Mouse (Mus musculus) lung, postnatal 0 days (tissue): ENCODE data around the gene Plppr3. TPM values are rescaled to one million over a fixed set of nuclear protein-coding genes. Genes with fewer than 3 reads are reported as not detected.

Experiments used
- ATAC-seq: fragments of 200-750 bp; cut with Nextera tagmentation; 2 replicates; pipeline ENCODE4 v1.8.0; 2017; ENCODE audit warnings: moderate library complexity
- DNase-seq: peaks from one replicate; pipeline ENCODE4 v3.0.0-alpha.2; 2016; ENCODE audit warnings: low spot score
- H3K27ac ChIP-seq: fragments of 300-500 bp; sonication (generic); 2 replicates; pipeline ENCODE4 v1.5.1; 2014; ENCODE audit warnings: antibody characterized with exemption, mild to moderate bottlenecking, low read length, mixed read lengths
- H3K27me3 ChIP-seq: fragments of 300-500 bp; sonication (generic); replicated peaks from 2 replicates; pipeline ENCODE4 v1.6.1; 2014; ENCODE audit warnings: low read length, mixed read lengths; ENCODE audit not compliant: insufficient read depth
- H3K36me3 ChIP-seq: fragments of 300-500 bp; sonication (generic); 2 replicates; pipeline ENCODE4 v1.6.1; 2014; ENCODE audit warnings: low read length, mixed read lengths; ENCODE audit not compliant: insufficient read depth
- H3K4me1 ChIP-seq: fragments of 300-500 bp; sonication (generic); 2 replicates; pipeline ENCODE4 v1.6.1; 2014; ENCODE audit warnings: antibody characterized with exemption, low read depth, low read length, mixed read lengths; ENCODE audit not compliant: insufficient read depth
- H3K4me2 ChIP-seq: fragments of 300-500 bp; sonication (generic); replicated peaks from 2 replicates; pipeline ENCODE4 v1.6.1; 2014; ENCODE audit warnings: low read depth, mild to moderate bottlenecking, low read length, moderate library complexity, mixed read lengths
- H3K4me3 ChIP-seq: fragments of 300-500 bp; sonication (generic); 2 replicates; pipeline ENCODE4 v1.5.1; 2014; ENCODE audit warnings: low read depth, low read length
- H3K9ac ChIP-seq: fragments of 300-500 bp; sonication (generic); replicated peaks from 2 replicates; pipeline ENCODE4 v1.6.1; 2014; ENCODE audit warnings: low read depth, mild to moderate bottlenecking
- H3K9me3 ChIP-seq: fragments of 300-500 bp; sonication (generic); 2 replicates; pipeline ENCODE4 v1.6.1; 2016; ENCODE audit warnings: low read length, mixed read lengths
- CTCF ChIP-seq: IDR thresholded peaks from 2 replicates; pipeline ENCODE4 v1.5.1; 2016; ENCODE audit warnings: antibody characterized with exemption, mild to moderate bottlenecking
- EP300 ChIP-seq: IDR thresholded peaks from 2 replicates; pipeline ENCODE4 v1.6.1; 2016; ENCODE audit warnings: antibody characterized with exemption, mild to moderate bottlenecking, control low read depth
- WGBS: fragments of 180-500 bp; shearing (Covaris S2); extraction: QIAGEN DNeasy Blood & Tissue Kit; methylation state at CpG from one replicate; pipeline ENCODE4 v1.1.7; 2014; 5-methylcytosine and 5-hydroxymethylcytosine counted together
- polyA plus RNA-seq: library from polyadenylated mRNA; unstranded; fragments of >200 nt; fragmentation: Nextera tagmentation; extraction: Ambion mirVana; gene quantifications from 2 replicates; pipeline ENCODE4 v1.2.1, GENCODE M21; 2015

Plppr3 gene
- polyA plus RNA-seq, 1 experiment from 2014 or later: 3.9 TPM

- H3K36me3 ChIP-seq: peaks cover 22% of the 10 kb centered on the region
- no peak overlapping the region for H3K4me2 ChIP-seq
- WGBS: 91% methylated on average over 10 of the region's 10 CpGs
- TF ChIP-seq EP300: no peak
- no peak for TF ChIP-seq CTCF
- H3K9me3 ChIP-seq: no peaks in the 10 kb centered on the region
- H3K27ac ChIP-seq: no peak overlapping the region
- DNase-seq (no peak), ATAC-seq (no peak)
- no peak overlapping the region for H3K9ac ChIP-seq
- 0 out of 2 replicates have a peak, but pooled peaks cover 3% of the 10 kb centered on the region for H3K4me1 ChIP-seq
- no peaks in the 10 kb centered on the region for H3K27me3 ChIP-seq
- H3K4me3 ChIP-seq: no peak overlapping the region
Measured at GRCm38 (mm10) chr10:79907415-79907814, 33.0 kb upstream of the Plppr3 start.

- ATAC-seq (no peak), DNase-seq (no peak)
- Histone ChIP-seq H3K4me3 (no peak overlapping the region), H3K4me1 (0 out of 2 replicates have a peak, but pooled peaks cover 3% of the 10 kb centered on the region), H3K9me3 (no peaks in the 10 kb centered on the region), H3K4me2 (no peak overlapping the region), H3K36me3 (peaks cover 21% of the 10 kb centered on the region), H3K9ac (no peak overlapping the region), H3K27ac (no peak overlapping the region), H3K27me3 (no peaks in the 10 kb centered on the region)
- WGBS: 93% methylated on average over 9 of the region's 9 CpGs
- no peak for TF ChIP-seq CTCF
- no peak for TF ChIP-seq EP300
Measured at GRCm38 (mm10) chr10:79906712-79907111, 32.3 kb upstream of the Plppr3 start.

DNA sequence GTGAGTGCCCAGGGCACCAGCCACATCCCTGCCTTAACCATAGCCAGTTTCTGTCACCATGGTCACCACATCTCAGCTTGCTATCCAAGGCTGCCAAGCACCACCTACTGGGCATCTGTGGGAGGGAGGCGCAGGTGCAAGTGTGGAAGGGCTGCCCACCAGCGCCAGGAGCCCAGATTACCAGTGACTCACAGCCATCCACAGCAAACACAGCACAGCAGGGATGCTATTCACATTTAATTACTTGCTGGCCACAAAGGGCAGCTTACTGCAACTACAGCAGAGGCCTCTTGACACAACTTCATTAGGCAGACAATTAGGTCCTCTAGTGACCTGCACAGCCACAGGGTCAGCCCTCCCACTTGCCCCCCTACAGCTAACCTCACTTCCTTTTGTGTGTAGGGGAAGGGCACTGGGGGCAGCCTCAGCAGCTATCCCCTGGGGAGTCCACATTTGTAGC, 26.5 kb upstream of the Plppr3 start:
- no peak for TF ChIP-seq EP300
- TF ChIP-seq CTCF: peak; percentile 48
- no peaks in the 10 kb centered on the region for H3K4me1 ChIP-seq
- no peak overlapping the region for H3K27ac ChIP-seq
- DNase-seq (no peak), ATAC-seq (no peak)
- H3K4me3 ChIP-seq: no peak overlapping the region
- 73% methylated on average over 2 of the region's 2 CpGs for WGBS
- no peak overlapping the region for H3K4me2 ChIP-seq
- no peak overlapping the region for H3K9ac ChIP-seq
- H3K27me3 ChIP-seq: no peaks in the 10 kb centered on the region
- H3K36me3 ChIP-seq: peaks cover 31% of the 10 kb centered on the region
- H3K9me3 ChIP-seq: no peaks in the 10 kb centered on the region

DNA sequence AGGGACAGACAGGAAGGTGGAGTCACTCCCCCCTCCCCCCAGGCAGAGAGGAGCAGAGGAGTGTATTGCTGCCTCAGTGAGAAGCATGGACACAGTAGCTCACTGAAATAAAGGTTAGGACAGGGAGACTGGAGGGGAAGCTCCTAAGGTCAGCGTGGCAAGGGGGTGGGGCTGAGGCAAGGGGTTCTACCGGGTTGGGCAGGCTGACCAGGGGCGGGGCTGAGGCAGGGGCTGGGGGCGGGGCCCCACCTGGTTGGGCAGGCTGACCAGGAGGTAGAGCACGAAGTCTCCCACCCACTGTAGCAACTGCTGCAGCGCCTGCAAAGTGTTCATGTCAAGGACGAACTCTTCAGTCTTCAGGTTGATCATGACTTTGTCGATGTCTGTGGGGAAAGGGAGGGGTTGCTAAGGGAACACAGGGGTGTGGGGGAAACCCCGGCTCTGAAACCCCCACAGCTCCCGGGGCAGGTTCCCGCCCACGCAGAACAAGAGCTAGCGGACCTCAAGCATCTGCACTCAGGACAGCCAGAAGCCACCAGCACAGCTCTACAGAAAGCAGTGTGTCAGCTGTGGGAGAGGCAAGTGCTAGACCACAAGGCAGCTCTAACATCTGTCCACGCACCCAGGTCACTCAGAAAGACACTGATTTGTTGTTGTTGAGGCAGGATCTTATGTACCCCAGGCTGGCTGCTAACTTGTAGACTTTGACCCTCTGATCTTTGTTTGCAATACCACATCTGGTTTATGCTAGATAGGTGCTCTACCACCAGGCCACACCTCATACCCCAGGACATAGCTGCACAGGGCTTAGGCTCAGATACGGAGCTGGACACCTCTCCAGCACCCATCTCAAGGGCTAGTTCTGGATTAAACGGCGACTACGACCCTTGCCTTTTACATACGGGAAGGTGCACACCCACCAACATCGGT, 23.1 kb upstream of the Plppr3 start:
- no peaks in the 10 kb centered on the region; the same call in 1 of the 2 replicates for H3K4me1 ChIP-seq
- ATAC-seq: peak; percentile 13; the same call in 1 of the 2 replicates
- DNase-seq: no peak
- H3K4me3 ChIP-seq: no peak overlapping the region
- peaks cover 23% of the 10 kb centered on the region; the same call in 1 of the 2 replicates for H3K36me3 ChIP-seq
- WGBS: 58% methylated on average over 19 of the region's 20 CpGs
- H3K9ac ChIP-seq: no peak overlapping the region
- H3K27me3 ChIP-seq: no peaks in the 10 kb centered on the region
- no peak for TF ChIP-seq EP300
- no peak for TF ChIP-seq CTCF
- H3K4me2 ChIP-seq: no peak overlapping the region
- no peaks in the 10 kb centered on the region for H3K9me3 ChIP-seq
- peak overlapping the region; percentile 20; the same call in 1 of the 2 replicates for H3K27ac ChIP-seq

DNA sequence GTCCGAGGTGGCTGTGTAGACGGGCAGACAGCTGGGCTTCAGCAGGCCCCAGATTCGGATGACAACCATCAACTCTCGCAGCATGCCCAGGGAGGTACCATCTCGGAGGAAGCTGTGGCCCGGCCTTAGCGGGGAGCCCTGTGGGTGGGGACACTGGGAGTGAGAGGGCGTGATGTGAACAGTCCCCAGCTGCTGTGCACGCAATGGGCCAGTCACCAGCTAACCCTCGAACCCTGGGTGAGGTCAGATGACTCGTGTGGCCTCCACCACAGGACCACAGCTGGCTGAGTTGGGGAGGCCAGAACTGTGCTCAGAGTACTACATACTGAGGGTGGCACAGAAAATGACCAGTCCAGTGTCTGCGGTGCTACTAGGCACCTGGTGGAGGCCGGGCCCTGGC, 22.4 kb upstream of the Plppr3 start:
- TF ChIP-seq EP300: no peak
- no peak for TF ChIP-seq CTCF
- no peak overlapping the region for H3K4me2 ChIP-seq
- WGBS: 73% methylated on average over 13 of the region's 13 CpGs
- H3K27ac ChIP-seq: peak overlapping the region; percentile 20
- no peaks in the 10 kb centered on the region; the same call in 1 of the 2 replicates for H3K4me1 ChIP-seq
- H3K27me3 ChIP-seq: no peaks in the 10 kb centered on the region
- peak; percentile 76 for ATAC-seq
- H3K4me3 ChIP-seq: no peak overlapping the region
- DNase-seq: peak; percentile 54
- 0 out of 2 replicates have a peak, but pooled peaks cover 18% of the 10 kb centered on the region for H3K36me3 ChIP-seq
- no peak overlapping the region for H3K9ac ChIP-seq
- no peaks in the 10 kb centered on the region for H3K9me3 ChIP-seq

DNA sequence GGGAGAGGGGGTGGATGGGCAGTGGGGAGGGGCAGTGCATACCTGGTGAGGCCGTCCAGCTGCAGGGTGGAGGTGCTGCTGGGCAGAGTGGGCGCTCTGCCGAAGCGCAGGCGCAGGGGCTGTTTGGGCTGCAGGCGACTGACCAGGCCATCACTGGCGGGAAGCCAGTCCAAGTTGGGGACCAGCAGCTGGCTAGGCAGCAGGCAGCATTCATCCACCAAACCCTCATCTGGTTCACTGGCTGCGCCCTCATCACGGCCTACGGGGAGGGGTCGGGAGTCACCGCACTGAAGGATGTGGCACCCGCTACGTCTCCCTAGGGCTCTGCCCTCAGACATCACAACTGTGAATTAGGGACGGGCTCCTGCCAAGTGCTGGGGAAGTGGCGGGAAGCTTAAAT, 21.9 kb upstream of the Plppr3 start:
- H3K36me3 ChIP-seq: 0 out of 2 replicates have a peak, but pooled peaks cover 18% of the 10 kb centered on the region
- no peak; the same call in 1 of the 2 replicates for ATAC-seq

More for the DNA sequence above, 21.9 kb upstream of the Plppr3 start:
- H3K27ac ChIP-seq: no peak overlapping the region; the same call in 1 of the 2 replicates
- no peak overlapping the region for H3K4me3 ChIP-seq
- no peaks in the 10 kb centered on the region; the same call in 1 of the 2 replicates for H3K4me1 ChIP-seq
- no peak for DNase-seq
- no peaks in the 10 kb centered on the region for H3K27me3 ChIP-seq
- no peaks in the 10 kb centered on the region for H3K9me3 ChIP-seq
- TF ChIP-seq EP300 (no peak), CTCF (no peak)
- no peak overlapping the region for H3K9ac ChIP-seq
- 68% methylated on average over 16 of the region's 16 CpGs for WGBS
- no peak overlapping the region for H3K4me2 ChIP-seq
